Mouse (Mus musculus) neural tube, embryonic 14.5 days (tissue): ENCODE data around the gene Gm28308. TPM values are rescaled to one million over a fixed set of nuclear protein-coding genes. Genes with fewer than 3 reads are reported as not detected.
A peak's percentile ranks its signal among the peaks of the same experiment; 100 is the strongest.

ENCODE experiments used
- ATAC-seq: fragments of 200-750 bp; cut with Nextera tagmentation; 2 replicates; pipeline ENCODE4 v1.8.0; 2017; ENCODE audit warnings: low read depth, mild to moderate bottlenecking, moderate TSS enrichment, moderate library complexity
- H3K27ac ChIP-seq: fragments of 300-500 bp; sonication (generic); 2 replicates; pipeline ENCODE4 v1.5.1; 2014; ENCODE audit warnings: low read depth, mild to moderate bottlenecking, control low read depth, low read length, moderate library complexity, mixed read lengths
- H3K27me3 ChIP-seq: fragments of 300-500 bp; sonication (generic); 2 replicates; pipeline ENCODE4 v1.6.1; 2014; ENCODE audit warnings: low read length; ENCODE audit not compliant: control insufficient read depth, insufficient read depth
- H3K36me3 ChIP-seq: fragments of 300-500 bp; sonication (generic); 2 replicates; pipeline ENCODE4 v1.6.1; 2014; ENCODE audit warnings: low read length, mixed read lengths; ENCODE audit not compliant: control insufficient read depth, insufficient read depth
- H3K4me1 ChIP-seq: fragments of 300-500 bp; sonication (generic); 2 replicates; pipeline ENCODE4 v1.6.1; 2014; ENCODE audit warnings: low read length; ENCODE audit not compliant: control insufficient read depth, insufficient read depth
- H3K4me2 ChIP-seq: fragments of 300-500 bp; sonication (generic); 2 replicates; pipeline ENCODE4 v1.6.1; 2014; ENCODE audit warnings: mild to moderate bottlenecking, low read depth, low read length, control low read depth
- H3K4me3 ChIP-seq: fragments of 300-500 bp; sonication (generic); 2 replicates; pipeline ENCODE4 v1.5.1; 2014; ENCODE audit warnings: low read depth, low read length, control low read depth, mixed read lengths
- H3K9ac ChIP-seq: fragments of 300-500 bp; sonication (generic); replicated peaks from 2 replicates; pipeline ENCODE4 v1.6.1; 2014; ENCODE audit warnings: low read depth, mild to moderate bottlenecking, control low read depth, low read length, mixed read lengths
- H3K9me3 ChIP-seq: fragments of 300-500 bp; sonication (generic); 2 replicates; pipeline ENCODE4 v1.6.1; 2016; ENCODE audit warnings: low read length; ENCODE audit not compliant: control insufficient read depth
- WGBS: fragments of 180-500 bp; shearing (Covaris S2); extraction: QIAGEN DNeasy Blood & Tissue Kit; methylation state at CpG from one replicate; pipeline ENCODE4 v1.1.7; 2014; 5-methylcytosine and 5-hydroxymethylcytosine counted together
- polyA plus RNA-seq: library from polyadenylated mRNA; unstranded; fragments of >200 nt; fragmentation: Nextera tagmentation; extraction: Ambion mirVana; gene quantifications from 2 replicates; pipeline ENCODE4 v1.2.1, GENCODE M21; 2014

Gene Gm28308
- polyA plus RNA-seq, 1 experiment from 2014 or later: 4.2 TPM

- peaks cover 83% of the 10 kb centered on the region for H3K4me1 ChIP-seq
- H3K9me3 ChIP-seq: no peaks in the 10 kb centered on the region
- ATAC-seq: no peak
- H3K27ac ChIP-seq: peak overlapping the region; percentile 93; the same call in 1 of the 2 replicates
- peaks cover 4% of the 10 kb centered on the region; the same call in 1 of the 2 replicates for H3K36me3 ChIP-seq
- peak overlapping the region; percentile 4; the same call in 1 of the 2 replicates for H3K4me3 ChIP-seq
- H3K27me3 ChIP-seq: no peaks in the 10 kb centered on the region
- H3K4me2 ChIP-seq: peak overlapping the region; percentile 25; the same call in 1 of the 2 replicates
- H3K9ac ChIP-seq: no peak overlapping the region
- 4% methylated on average over 4 of the region's 4 CpGs for WGBS
These were observed 39.5 kb downstream of the Gm28308 start for GRCm38 (mm10) chr6:52173648-52174047.

GRCm38 (mm10) chr6:52172501-52172900, 40.6 kb downstream of the Gm28308 start:
- H3K9ac ChIP-seq: peak overlapping the region; percentile 64
- WGBS: under 1% methylated on average over 32 of the region's 35 CpGs
- no peaks in the 10 kb centered on the region for H3K27me3 ChIP-seq
- peak overlapping the region; percentile 65 for H3K4me2 ChIP-seq
- peaks cover 7% of the 10 kb centered on the region; the same call in 1 of the 2 replicates for H3K36me3 ChIP-seq
- peak; percentile 79 for ATAC-seq
- H3K4me1 ChIP-seq: peaks cover 83% of the 10 kb centered on the region
- peak overlapping the region; percentile 25 for H3K4me3 ChIP-seq
- H3K9me3 ChIP-seq: no peaks in the 10 kb centered on the region
- peak overlapping the region; percentile 93 for H3K27ac ChIP-seq

- peak overlapping the region; percentile 65 for H3K4me2 ChIP-seq
- H3K4me1 ChIP-seq: peaks cover 83% of the 10 kb centered on the region
- peak overlapping the region; percentile 64 for H3K9ac ChIP-seq
- no peaks in the 10 kb centered on the region for H3K9me3 ChIP-seq
- no peak; the same call in 1 of the 2 replicates for ATAC-seq
- peak overlapping the region; percentile 93 for H3K27ac ChIP-seq
- 6% methylated on average over 7 of the region's 7 CpGs for WGBS
- H3K27me3 ChIP-seq: no peaks in the 10 kb centered on the region
- H3K4me3 ChIP-seq: peak overlapping the region; percentile 25
- H3K36me3 ChIP-seq: peaks cover 7% of the 10 kb centered on the region; the same call in 1 of the 2 replicates
These were observed 41.2 kb downstream of the Gm28308 start for GRCm38 (mm10) chr6:52171938-52172337.

GRCm38 (mm10) chr6:52171331-52171730, 41.8 kb downstream of the Gm28308 start:
- no peak for ATAC-seq
- WGBS: 1% methylated on average over 4 of the region's 4 CpGs
- peak overlapping the region; percentile 65; the same call in 1 of the 2 replicates for H3K4me2 ChIP-seq
- H3K27ac ChIP-seq: peak overlapping the region; percentile 93
- peak overlapping the region; percentile 33; the same call in 1 of the 2 replicates for H3K9ac ChIP-seq
- no peaks in the 10 kb centered on the region for H3K9me3 ChIP-seq
- H3K36me3 ChIP-seq: peaks cover 7% of the 10 kb centered on the region; the same call in 1 of the 2 replicates
- H3K4me1 ChIP-seq: peaks cover 85% of the 10 kb centered on the region
- H3K4me3 ChIP-seq: no peak overlapping the region
- H3K27me3 ChIP-seq: no peaks in the 10 kb centered on the region

GRCm38 (mm10) chr6:52170898-52171223, 42.3 kb downstream of the Gm28308 start:
- Histone ChIP-seq H3K4me3 (no peak overlapping the region), H3K4me1 (peaks cover 85% of the 10 kb centered on the region), H3K27ac (peak overlapping the region; percentile 93), H3K9me3 (no peaks in the 10 kb centered on the region), H3K9ac (peak overlapping the region; percentile 33), H3K4me2 (peak overlapping the region; percentile 65), H3K36me3 (peaks cover 7% of the 10 kb centered on the region; the same call in 1 of the 2 replicates), H3K27me3 (no peaks in the 10 kb centered on the region)
- no peak for ATAC-seq
- 10% methylated on average over 5 of the region's 5 CpGs for WGBS

- Histone ChIP-seq H3K4me1 (peaks cover 85% of the 10 kb centered on the region), H3K9ac (peak overlapping the region; percentile 33), H3K27me3 (no peaks in the 10 kb centered on the region), H3K36me3 (peaks cover 7% of the 10 kb centered on the region; the same call in 1 of the 2 replicates), H3K9me3 (no peaks in the 10 kb centered on the region), H3K4me2 (peak overlapping the region; percentile 65), H3K4me3 (no peak overlapping the region; the same call in 1 of the 2 replicates), H3K27ac (peak overlapping the region; percentile 93)
- 6% methylated on average over 40 of the region's 40 CpGs for WGBS
- no peak for ATAC-seq
These were observed 42.8 kb downstream of the Gm28308 start for GRCm38 (mm10) chr6:52170166-52170897.

- H3K27ac ChIP-seq: peak overlapping the region; percentile 93
- peaks cover 7% of the 10 kb centered on the region; the same call in 1 of the 2 replicates for H3K36me3 ChIP-seq
- 11% methylated on average over 16 of the region's 16 CpGs for WGBS
- peak overlapping the region; percentile 65 for H3K4me2 ChIP-seq
- H3K9ac ChIP-seq: peak overlapping the region; percentile 33
- peaks cover 87% of the 10 kb centered on the region for H3K4me1 ChIP-seq
- H3K4me3 ChIP-seq: no peak overlapping the region
- H3K27me3 ChIP-seq: no peaks in the 10 kb centered on the region
- no peak for ATAC-seq
- H3K9me3 ChIP-seq: no peaks in the 10 kb centered on the region
These were observed 43.5 kb downstream of the Gm28308 start for GRCm38 (mm10) chr6:52169499-52170165.

GRCm38 (mm10) chr6:52168191-52169055, 44.7 kb downstream of the Gm28308 start:
- peak overlapping the region; percentile 75 for H3K9ac ChIP-seq
- under 1% methylated on average over 42 of the region's 42 CpGs for WGBS
- peak overlapping the region; percentile 26 for H3K4me3 ChIP-seq
- H3K4me1 ChIP-seq: peaks cover 91% of the 10 kb centered on the region
- no peaks in the 10 kb centered on the region for H3K27me3 ChIP-seq
- peak overlapping the region; percentile 99 for H3K27ac ChIP-seq
- no peaks in the 10 kb centered on the region for H3K9me3 ChIP-seq
- no peak for ATAC-seq
- peaks cover 7% of the 10 kb centered on the region; the same call in 1 of the 2 replicates for H3K36me3 ChIP-seq
- H3K4me2 ChIP-seq: peak overlapping the region; percentile 65
